Mouse (Mus musculus): Measurements from ENCODE around the gene Olfr458.
"Not testable (repeated sequence)": the region's sequence is repeated elsewhere in the genome, so short reads cannot be mapped to it uniquely, and the experiment has no call there.

The Olfr458 gene

DNA sequence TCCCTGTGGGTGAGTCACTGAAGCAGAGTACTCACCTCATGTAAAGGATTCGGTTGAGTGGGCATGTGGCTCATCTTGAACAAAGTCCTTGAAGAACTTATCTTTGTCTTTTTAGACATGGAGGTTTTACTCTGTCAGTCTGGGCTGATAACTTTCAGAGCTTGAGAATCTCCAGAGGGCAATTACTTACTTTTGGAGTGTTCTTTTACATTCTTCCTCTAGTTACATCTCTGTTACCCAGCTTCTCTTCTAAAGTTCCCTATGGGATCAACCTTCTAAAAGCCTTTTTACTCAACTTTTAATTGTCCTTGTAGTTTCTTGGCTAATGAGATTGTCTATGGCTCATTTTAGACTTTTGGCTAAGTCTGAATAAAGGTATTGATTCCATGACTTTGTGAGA is at the start of gene Olfr458:
Gene Olfr458 (minus strand): TSS at position 101 of the 400 bp plus-strand sequence.
- DNase-seq (ENCODE audit: extremely low read depth, low read depth, low spot score): no peak

DNA sequence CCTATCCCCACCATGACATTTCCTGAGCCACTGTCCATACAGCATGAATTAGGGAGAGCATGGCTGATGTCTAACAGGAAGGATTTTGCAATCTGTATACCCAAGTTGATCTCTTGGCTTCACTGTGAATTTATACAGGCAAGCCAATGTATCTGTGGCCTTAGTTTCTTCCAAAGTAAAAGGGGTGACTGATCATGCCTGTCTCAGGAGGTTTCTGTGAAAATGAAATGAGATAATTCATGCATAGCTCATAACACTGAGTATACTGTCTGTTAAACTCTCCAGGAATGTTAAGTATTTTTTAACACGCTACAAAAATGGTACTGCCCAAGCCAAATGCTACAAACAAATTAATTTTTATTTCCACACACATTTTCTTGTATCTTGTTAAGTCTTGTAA is 48.5 kb upstream of the Olfr458 start:
- DNase-seq (ENCODE audit: extremely low read depth, low read depth, low spot score): no peak

DNA sequence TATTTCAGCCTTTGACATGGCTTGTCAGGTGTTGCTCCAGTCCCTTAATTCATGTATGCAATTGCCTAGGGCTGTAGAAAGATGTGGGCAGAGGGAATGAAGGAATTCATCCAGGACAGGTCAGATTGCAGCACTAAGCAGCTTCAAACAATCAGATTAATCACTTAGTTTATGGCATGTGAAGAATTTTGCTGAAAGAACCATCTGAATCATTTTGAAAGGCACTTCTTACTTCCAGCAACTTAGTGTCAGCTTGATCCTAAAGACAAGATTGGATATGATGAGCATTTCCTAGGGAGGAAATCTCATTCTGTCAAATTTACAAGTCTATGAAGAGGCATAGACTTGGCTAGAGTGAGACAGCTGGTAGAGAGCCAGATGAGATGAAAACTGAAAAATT is 44.3 kb upstream of the Olfr458 start:
- DNase-seq (ENCODE audit: extremely low read depth, low read depth, low spot score): no peak

DNA sequence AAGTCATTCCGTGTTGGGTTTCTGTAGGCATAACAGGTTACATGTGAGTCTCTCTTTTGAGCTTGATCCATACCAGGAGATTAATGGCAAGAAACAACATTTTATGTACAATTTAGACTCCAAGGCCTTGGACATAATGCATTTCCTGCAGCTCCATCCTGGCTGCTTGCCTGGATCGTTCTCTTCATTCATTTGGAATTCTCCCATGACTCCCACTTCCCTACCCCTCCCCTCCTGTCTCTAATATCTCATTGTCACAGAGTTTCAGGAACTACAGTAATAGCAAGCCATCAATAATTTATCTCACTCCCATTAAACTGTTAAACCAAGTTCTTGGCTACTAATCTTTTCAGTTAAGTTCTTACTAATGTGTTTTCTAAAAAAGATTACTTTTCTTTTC is 38.5 kb upstream of the Olfr458 start:
- DNase-seq (ENCODE audit: extremely low read depth, low read depth, low spot score): no peak

DNA sequence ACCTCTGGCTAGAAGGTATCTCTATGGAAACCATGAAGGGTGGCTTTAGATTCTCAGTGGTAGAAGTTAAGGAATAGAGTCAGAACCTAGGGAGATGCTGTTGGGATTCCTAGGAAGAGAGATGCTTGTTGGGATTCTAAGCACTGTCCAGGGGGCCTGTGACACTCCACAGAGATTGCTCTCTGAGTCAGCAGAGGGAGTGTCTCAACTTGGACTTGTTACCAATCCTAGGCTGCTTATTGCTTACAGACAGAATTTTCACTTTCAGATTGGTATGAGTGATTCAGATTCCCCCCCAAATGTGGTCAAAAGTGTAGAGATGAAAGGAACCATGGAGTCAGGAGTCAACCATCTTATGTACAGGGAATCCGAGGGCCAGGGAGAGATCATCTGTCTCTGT is 24.7 kb upstream of the Olfr458 start:
- DNase-seq (ENCODE audit: extremely low read depth, low read depth, low spot score): no peak

DNA sequence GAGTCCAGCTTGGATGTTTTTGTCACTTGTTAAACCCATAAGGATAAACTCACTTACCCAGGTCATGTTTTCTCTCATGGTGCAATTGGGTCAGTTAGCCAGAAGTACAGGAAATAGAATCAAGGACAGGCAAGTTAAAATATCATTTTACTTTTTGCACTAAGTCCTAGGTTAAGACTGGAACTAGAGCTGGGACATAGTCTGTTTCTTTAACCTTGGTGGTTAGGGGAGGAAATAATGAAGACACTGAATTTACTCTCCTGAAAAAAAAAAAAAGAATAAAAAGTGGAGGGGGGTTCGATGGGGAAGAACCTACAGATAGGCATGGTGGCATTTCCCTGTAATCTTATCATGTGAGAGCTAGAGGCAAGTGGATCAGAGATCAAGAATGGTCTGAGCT is 22.1 kb upstream of the Olfr458 start, which contains the start of gene Olfr456:
Gene Olfr456 (minus strand): TSS at position 101 of the 400 bp plus-strand sequence.
- DNase-seq (ENCODE audit: extremely low read depth, low read depth, low spot score): no peak

DNA sequence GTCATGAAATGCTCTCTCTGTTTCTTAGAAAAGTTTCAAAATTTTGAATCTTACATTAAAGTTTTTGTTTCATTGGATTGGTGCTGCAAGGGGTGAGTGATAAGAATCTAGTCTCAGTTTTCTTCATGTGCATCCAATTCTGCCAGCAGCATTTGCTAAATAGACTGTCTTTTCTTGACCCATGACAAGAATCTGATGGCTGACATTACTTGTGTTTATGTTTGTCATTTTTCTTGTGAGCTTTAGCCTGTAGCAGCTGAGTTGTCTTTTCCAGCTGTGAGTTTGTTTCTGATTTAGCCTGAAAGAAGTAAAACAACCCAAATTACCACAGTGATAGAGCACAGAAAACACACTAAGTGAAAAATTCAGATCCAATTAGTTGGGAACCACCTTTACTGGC is 19.6 kb upstream of the Olfr458 start:
- no peak for DNase-seq (ENCODE audit: extremely low read depth, low read depth, low spot score)

DNA sequence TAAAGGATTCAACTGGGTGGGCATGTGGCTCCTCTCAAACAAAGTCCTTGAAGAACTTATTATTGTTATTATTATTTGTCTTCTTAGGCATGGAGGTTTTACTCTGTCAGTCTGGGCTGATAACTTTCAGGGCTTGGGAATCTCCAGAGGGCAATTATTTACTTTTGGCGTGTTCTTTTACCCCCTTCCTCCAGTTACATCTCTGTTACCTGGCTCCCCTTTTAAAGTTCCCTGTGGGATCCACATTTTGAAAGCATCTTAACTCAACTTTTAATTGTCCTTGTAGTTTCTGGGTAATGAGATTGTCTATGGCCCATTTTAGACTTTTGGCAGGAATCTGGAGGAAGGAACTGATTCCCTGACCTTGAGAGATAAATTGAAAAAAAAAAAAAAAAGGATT is 11.2 kb upstream of the Olfr458 start, which contains the start of gene Olfr457:
Gene Olfr457 (minus strand): TSS at position 101 of the 400 bp plus-strand sequence.
- no peak for DNase-seq (ENCODE audit: extremely low read depth, low read depth, low spot score)

DNA sequence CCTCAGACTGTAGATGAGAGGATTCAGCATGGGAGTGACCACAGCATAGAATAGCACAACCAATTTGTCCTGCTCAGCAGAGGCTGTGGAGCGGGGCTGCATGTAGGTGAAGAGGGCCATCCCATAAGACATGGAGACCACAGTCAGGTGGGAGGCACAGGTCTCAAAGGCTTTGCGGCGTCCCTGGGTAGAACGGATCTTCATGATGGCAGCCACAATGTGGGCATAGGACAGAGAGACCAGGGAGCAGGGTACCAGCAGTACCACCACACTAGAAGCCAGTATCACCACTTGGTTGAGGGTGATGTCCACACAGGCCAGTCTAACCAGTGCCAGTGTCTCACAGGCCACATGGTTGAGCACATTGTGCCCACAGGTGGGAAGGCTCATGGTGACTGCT is 6.3 kb upstream of the Olfr458 start:
- not testable (repeated sequence) for DNase-seq (ENCODE audit: extremely low read depth, low read depth, low spot score)

DNA sequence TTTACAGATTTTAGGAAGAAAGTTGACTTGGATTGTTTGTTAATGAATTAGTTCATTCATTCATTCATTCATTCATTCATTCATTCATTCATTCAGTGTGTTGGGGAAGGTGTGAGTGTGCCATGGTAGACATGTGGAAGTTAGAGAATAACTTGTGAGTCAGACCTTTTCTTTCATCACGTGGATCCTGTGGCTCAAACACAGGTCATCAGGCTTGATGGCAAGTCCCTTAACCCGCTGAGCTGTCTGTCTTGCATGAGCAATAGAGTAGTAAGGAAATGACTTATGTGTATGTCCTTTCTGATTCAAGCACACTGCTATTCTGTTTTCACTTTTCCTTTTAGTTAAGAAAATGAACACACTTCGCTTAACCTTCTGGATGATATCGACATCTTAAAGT is 5.5 kb upstream of the Olfr458 start:
- no peak for DNase-seq (ENCODE audit: extremely low read depth, low read depth, low spot score)

DNA sequence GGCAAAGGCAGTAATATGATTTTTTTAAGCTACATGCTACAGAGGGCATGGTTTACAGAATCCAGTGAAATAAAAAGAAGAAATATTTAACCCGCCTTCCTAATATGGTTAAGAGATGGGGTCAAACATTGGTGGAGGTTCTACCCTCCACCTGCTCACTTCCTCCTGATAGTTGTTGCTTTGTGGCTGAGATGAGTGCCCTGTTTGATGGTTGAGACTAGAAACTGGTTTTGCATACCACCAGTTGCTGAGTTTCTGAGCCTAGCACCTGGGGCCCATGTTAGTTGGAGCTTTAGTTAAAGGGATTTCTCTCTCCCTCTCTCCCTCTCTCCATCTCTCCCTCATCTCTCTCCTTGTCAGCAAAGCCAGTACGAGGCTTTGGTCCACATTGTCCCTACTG is 17.6 kb downstream of the Olfr458 start:
- no peak for DNase-seq (ENCODE audit: extremely low read depth, low read depth, low spot score)

DNA sequence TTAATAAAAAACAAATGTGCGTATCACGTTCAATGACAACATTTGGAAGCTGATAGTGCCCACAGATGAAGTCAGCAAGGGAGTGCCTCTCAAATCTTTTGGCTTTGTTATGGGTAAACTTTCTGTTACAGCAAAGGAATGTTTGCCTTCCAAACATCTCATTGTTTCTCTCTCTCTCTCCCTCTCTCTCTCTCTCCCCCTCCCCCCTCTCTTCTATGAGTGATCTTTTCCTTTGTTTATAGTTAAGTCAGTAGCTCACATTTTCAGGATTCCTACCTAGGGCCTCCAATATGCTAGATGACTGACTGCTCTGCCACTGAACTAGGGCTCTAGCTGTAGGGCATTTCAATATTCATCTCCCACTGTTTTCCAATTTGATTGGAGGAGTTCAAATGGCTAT is 20.5 kb downstream of the Olfr458 start:
- DNase-seq (ENCODE audit: extremely low read depth, low read depth, low spot score): no peak

DNA sequence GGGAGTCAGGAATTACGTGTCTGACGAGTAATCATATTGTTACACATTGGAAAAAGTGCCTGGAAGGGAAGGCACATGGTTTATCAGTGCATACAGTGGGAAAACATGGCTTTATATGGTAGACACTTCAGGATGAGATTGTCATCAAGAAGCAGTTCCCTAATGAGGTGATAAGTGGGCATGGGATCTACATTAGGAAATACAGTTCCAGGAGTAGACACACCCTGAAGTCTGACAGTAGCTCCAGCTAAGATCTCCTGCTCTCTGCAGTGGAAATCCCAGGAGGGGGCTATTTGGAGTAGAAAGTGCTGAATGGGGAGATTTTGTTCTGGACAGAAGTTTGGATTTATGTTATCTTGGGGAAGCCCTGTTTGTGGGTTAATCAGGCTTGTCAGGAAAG is 23.6 kb downstream of the Olfr458 start:
- DNase-seq (ENCODE audit: extremely low read depth, low read depth, low spot score): no peak

DNA sequence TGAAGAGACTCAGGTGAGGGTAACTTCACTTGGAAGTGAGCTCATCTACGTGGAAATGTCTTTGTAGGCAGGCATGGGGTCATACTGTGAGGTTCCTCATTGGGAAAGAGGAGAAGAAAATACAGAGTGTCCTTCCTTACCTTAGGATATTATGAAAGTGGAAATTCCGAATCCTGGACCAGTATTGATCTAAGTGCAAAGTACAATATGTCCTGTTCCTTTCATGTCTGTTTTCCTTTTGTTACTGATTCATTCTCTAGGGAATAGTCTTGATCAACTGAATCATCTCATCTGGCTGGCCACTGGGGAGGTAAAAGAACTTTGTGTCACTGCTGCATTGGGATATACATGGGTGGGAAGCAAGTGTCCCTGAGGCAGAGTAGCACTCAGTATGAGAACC is 29.5 kb downstream of the Olfr458 start:
- DNase-seq (ENCODE audit: extremely low read depth, low read depth, low spot score): no peak

DNA sequence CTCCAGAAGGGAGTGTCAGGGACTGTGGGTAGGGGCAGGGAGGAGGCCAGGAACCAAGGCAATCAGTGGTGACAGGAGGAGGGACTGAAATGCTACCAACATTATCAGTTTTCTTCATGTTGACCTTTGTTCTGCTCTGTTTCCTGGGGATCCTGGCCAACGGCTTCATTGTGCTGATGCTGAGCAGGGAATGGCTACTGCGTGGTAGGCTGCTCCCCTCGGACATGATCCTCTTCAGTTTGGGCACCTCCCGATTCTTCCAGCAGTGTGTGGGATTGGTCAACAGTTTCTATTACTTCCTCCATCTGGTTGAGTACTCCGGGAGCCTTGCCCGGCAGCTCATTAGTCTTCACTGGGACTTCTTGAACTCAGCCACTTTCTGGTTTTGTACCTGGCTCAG is 30.6 kb downstream of the Olfr458 start, which contains the start of gene Tas2r126:
Gene Tas2r126 (plus strand): TSS at position 90 of the 400 bp plus-strand sequence.
- no peak for DNase-seq (ENCODE audit: extremely low read depth, low read depth, low spot score)

DNA sequence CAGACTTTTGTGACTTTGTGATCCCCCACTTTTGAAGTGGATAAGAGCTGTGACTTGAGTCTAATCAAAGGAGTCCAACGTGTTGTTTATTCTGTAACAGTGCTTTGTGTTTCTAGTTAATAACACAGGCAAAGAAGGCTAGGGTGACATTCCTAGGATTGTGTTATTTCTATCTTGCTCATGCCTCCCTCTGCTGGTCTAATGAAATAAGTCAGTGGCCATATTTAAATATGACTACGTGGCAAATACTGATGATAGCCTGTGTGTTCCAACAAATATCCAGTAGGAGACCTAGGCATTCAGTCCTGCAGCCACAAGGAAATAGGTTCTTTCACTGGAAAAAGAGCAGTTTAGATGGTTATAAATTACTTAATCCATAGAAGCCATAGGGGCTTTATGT is 31.4 kb downstream of the Olfr458 start:
- DNase-seq (ENCODE audit: extremely low read depth, low read depth, low spot score): no peak

DNA sequence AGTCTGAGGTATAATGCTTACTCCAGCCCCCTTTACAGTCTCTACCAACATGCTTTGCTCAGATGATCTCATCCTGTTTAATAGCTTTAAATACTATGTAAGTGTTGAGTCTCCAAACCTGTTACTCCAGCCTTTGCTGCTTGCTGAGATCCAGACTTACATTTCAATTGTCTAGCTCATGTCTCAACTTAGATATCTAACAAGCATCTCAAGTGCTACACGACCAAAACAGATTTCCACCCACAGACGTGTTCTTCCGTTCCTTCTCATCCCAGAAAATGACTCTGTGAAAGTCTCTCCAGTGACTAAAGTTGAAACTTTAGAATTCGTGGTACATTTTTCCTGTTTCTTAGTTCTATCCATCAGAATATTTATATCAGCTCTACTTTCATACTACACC is 38.7 kb downstream of the Olfr458 start:
- no peak for DNase-seq (ENCODE audit: extremely low read depth, low read depth, low spot score)

DNA sequence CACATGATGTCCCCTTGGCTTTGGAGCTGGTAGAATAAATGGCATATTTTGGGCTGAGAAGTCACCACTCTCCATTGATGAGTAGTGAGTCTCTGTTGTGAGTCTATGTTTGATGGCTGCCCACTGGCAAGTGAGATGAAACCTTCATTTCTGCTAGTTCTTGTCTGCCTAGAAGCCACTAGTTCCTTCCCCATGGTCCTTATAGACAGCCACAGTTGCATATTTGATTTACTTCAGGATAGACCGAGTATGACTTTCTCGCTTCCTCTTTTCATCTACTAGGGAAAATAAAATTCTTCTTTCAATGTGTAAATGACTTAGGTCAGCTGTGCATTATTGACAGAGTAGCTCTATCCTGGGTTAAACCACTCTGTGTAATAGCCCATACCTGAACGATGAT is 40.5 kb downstream of the Olfr458 start:
- no peak for DNase-seq (ENCODE audit: extremely low read depth, low read depth, low spot score)

DNA sequence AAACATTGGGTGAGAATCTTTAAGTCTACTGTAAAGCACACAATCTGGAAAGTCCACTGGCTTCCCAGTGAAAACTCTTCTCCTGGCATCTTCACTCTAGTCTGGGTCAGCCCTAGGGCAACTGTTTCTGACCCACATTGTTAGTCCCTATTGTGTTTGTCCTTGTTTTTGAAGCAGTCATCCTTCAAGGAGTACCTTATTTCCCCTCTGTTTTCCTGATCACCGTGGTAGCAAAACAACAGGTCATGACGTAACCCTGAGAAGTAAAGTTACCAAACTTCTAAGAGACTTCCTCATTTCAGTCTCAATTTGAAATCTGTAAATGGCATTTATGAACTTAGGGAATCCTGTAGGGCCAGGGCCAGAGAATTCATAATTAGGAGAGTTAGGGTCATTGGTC is 43.6 kb downstream of the Olfr458 start:
- DNase-seq (ENCODE audit: extremely low read depth, low read depth, low spot score): no peak

DNA sequence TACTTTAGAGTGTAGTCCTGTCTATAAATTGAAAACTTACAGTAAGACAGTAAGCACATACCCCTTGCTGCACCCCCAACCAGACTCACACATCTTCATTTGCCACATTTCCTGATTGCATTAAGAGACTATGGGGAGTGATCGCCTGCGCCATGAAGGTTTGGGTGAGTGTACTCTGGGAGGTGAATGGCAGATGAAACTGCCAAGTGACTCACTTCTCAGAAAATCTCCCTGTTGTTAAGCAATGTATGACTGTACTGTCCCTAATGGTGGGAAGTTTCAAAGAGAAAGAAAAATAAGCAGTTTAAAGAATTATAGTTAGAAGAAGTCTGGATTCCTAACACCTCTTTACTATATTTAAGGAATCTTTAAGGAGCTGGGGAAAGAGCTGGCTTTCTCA is 45.6 kb downstream of the Olfr458 start:
- DNase-seq (ENCODE audit: extremely low read depth, low read depth, low spot score): no peak
